Mouse (Mus musculus) cerebellum, postnatal 10 days (tissue): ENCODE results near the gene Ngp.

ENCODE experiments used
- DNase-seq, 2 experiments: peaks; one replicate each; pipeline ENCODE4 v3.0.0; 2021; ENCODE audit warnings: mixed read lengths in 2 of 2

Ngp gene

GRCm38 (mm10) chr9:110436041-110436440 is 16.5 kb downstream of the Ngp start:
- DNase-seq: no peak

GRCm38 (mm10) chr9:110440049-110440448 is 20.5 kb downstream of the Ngp start:
- DNase-seq: peak in 1 of 2 experiments; percentile 12

GRCm38 (mm10) chr9:110440559-110440958 is 21.0 kb downstream of the Ngp start:
- no peak for DNase-seq

- DNase-seq: no peak
Observed at GRCm38 (mm10) chr9:110448356-110448755, 28.8 kb downstream of the Ngp start.

GRCm38 (mm10) chr9:110448857-110449617 is 29.5 kb downstream of the Ngp start:
- peak; percentile 87 to 90 for DNase-seq

- no peak for DNase-seq
Observed at GRCm38 (mm10) chr9:110452523-110452922, 33.0 kb downstream of the Ngp start.

GRCm38 (mm10) chr9:110457926-110458325 is 38.4 kb downstream of the Ngp start:
- no peak for DNase-seq

GRCm38 (mm10) chr9:110459145-110459727 is 39.7 kb downstream of the Ngp start:
- no peak for DNase-seq

- DNase-seq: no peak
Observed at GRCm38 (mm10) chr9:110460884-110461815, 41.6 kb downstream of the Ngp start.

- DNase-seq: no peak
Observed at GRCm38 (mm10) chr9:110462321-110462720, 42.8 kb downstream of the Ngp start.

- no peak for DNase-seq
Observed at GRCm38 (mm10) chr9:110463983-110464591, 44.5 kb downstream of the Ngp start.

- no peak for DNase-seq
Observed at GRCm38 (mm10) chr9:110465336-110465735, 45.8 kb downstream of the Ngp start.

- DNase-seq: no peak
Observed at GRCm38 (mm10) chr9:110466179-110466578, 46.6 kb downstream of the Ngp start.
